Mouse (Mus musculus) liver, embryonic 14.5 days (tissue): ENCODE results near the gene Mndal.
"Not testable (repeated sequence)": the region's sequence is repeated elsewhere in the genome, so short reads cannot be mapped to it uniquely, and the experiment has no call there.

Experiments used
- CTCF ChIP-seq: IDR thresholded peaks from 2 replicates; pipeline ENCODE4 v1.5.1; 2016; ENCODE audit warnings: antibody characterized with exemption, low read depth, control low read depth
- EP300 ChIP-seq: IDR thresholded peaks from 2 replicates; pipeline ENCODE4 v1.6.1; 2016; ENCODE audit warnings: antibody characterized with exemption, low read depth

DNA sequence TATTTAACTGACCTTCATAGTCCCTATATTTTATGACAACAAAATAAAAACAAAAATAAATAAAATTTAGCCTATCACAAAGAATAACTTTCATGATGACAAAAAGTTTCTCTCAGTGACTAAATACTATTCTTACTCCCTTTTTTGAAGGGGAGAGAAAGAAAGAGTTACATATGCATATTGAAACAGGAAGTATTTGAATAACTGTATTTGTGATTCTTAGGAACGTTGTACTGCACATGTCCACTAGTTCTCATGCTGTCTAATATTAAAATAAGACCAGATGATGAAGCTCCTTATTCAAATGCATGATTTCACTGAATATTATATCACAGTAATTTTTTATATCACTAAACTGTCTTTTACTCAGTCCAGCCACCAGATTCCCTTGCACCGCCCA, 140.5 kb downstream of the Mndal start:
- TF ChIP-seq CTCF, EP300: not testable (repeated sequence)
